Mouse (Mus musculus) olfactory bulb, adult 2 months (tissue): ENCODE results near the gene Eps8.

Source experiments
- CTCF ChIP-seq: fragments of 200-500 bp; IDR thresholded peaks from 2 replicates; pipeline ENCODE4 v1.5.1; 2012; ENCODE audit warnings: low read depth, mild to moderate bottlenecking, low read length, moderate library complexity; ENCODE audit not compliant: insufficient read depth
- POLR2A ChIP-seq: fragments of 200-500 bp; IDR thresholded peaks from 2 replicates; pipeline ENCODE4 v1.6.1; 2012; ENCODE audit warnings: mild to moderate bottlenecking, low read depth, low read length, moderate library complexity; ENCODE audit not compliant: insufficient read depth

DNA sequence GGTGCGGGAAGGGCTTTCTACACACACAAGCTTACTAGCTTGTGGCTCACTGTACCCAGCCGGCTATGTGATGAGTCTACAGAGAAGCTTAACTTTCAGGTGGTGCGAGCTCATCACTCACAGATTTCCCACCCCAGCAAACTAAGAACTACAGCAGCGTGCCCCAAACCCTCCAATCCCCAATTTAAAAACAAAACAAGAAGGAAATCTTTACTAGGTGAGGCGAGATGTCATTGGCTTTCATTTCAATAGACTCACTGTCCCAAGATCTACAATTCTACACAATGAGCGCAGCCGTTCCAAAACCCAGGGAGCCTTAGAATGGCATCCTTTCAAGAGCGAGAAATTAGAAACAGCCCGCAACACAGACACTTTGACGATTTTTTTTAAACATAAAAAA lies 7.0 kb downstream of the Eps8 start:
- TF ChIP-seq CTCF (no peak), POLR2A (no peak)
